Mouse (Mus musculus): ENCODE results near the gene Rpap1. TPM values are rescaled to one million over a fixed set of nuclear protein-coding genes. Genes with fewer than 3 reads are reported as not detected.

Rpap1 gene
- polyA plus RNA-seq (2012; rRNA removed; ENCODE audit: low replicate concordance): 21.3 and 23.1 TPM in 2 replicates

DNA sequence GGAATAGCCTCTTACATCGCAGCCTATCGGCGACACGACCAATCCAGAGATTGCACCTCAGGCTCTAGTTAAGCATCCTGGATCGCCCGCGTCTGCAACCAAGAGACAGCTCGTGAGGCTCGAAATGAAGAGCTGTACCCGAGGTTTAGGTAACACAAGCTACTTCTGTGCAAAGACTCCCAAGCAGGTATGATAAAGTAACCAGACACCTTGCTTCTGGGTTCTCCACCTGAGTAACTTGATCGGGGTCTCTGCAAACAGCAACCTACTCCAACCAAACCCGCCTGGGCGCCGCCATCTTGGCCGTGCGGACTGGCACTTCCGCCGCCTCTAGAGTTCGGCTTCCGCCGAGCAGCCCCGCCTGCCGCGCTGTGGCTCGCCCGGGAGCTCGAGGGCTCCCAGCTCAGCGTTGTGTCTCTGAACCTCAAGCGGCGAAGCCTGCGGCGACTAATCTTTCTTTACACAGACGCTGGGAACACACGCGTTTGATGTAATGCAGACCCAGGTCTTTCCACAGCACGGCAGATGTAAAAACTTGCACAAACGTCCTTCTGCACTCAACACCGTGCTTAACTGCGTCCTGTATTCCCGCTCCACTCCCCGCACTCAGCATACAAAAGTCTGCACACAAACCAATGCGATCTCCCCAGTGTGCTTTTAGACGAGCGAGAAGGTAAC is at the start of gene Rpap1:
Gene Rpap1, minus strand, starts transcription at position 332 of the 678 bp plus-strand sequence.

DNA sequence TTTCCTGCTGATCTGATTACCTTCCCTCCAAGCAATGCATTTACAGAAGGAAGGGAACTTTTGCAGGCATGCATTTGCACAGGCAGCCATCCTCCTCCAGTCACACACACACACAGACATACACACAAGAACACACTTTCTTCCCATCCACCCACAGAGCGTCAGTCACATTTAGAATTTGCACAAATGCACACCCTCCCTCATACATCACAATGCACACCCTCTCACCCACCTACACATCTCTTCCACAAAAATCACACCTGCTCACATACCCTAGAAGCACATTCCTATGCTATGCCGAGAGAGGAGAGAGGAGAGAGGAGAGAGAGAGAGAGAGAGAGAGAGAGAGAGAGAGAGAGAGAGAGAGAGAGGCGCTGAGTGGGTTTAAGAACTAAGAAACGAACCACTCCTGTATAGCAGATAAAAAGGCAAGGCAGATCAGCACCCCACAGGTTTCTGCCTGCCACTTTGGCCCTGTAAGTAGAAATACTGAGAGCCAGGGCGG is 10.0 kb upstream of the Rpap1 start, which contains the start of gene Tyro3:
Gene Tyro3, plus strand, starts transcription at position 455 of the 505 bp plus-strand sequence.

DNA sequence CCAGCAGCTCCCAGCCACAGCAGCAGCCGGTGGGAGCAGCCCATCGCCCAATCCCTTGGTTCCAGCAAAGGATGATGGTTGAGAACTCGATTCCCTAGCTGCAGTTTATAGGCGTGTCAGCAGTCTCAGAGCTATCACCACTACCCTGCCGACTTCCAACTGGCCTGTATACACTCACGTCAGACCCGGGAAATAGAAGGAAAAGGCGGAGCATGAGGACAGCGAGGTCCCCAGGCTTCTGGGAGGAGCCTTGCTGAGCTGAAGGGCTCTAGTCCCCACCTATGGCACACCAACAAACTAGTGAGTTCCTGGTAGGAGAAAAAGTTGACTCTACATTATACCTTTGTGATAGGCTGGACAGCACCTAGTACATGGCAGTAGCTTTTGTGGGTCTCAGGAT is 27.1 kb downstream of the Rpap1 start, which contains the start of gene Ltk:
Gene Ltk, minus strand, starts transcription at position 181 of the 400 bp plus-strand sequence.

GRCm38 (mm10) chr2:119741581-119742411 is 45.5 kb downstream of the Rpap1 start, which contains the start of gene Itpka:
Gene Itpka, plus strand, starts transcription at chr2:119742337.

Other genes with a start within 250 kb of the Rpap1 start
- gene Exd1, start 239.9 kb downstream of the Rpap1 start, polyA plus RNA-seq (2012; rRNA removed; ENCODE audit: low replicate concordance): 0.06 and 0.08 TPM in 2 replicates
- 62.6 and 71.4 TPM in 2 replicates for gene Chp1, start 239.8 kb downstream of the Rpap1 start, polyA plus RNA-seq (2012; rRNA removed; ENCODE audit: low replicate concordance)
- 0.18 and 0.42 TPM in 2 replicates for gene Nusap1, start 169.2 kb downstream of the Rpap1 start, polyA plus RNA-seq (2012; rRNA removed; ENCODE audit: low replicate concordance)
- 2.5 and 4.7 TPM in 2 replicates for gene Oip5, start 169.1 kb downstream of the Rpap1 start, polyA plus RNA-seq (2012; rRNA removed; ENCODE audit: low replicate concordance)
- gene Ndufaf1, start 124.7 kb downstream of the Rpap1 start, polyA plus RNA-seq (2012; rRNA removed; ENCODE audit: low replicate concordance): 0.53 and 0.55 TPM in 2 replicates
- 3.2 and 4.4 TPM in 2 replicates for gene Rtf1, start 112.5 kb downstream of the Rpap1 start, polyA plus RNA-seq (2012; rRNA removed; ENCODE audit: low replicate concordance)
- 30.3 and 44.9 TPM in 2 replicates for gene Itpka, start 45.2 kb downstream of the Rpap1 start, polyA plus RNA-seq (2012; rRNA removed; ENCODE audit: low replicate concordance)
- 2.7 and 3.3 TPM in 2 replicates for gene Ltk, start 27.1 kb downstream of the Rpap1 start, polyA plus RNA-seq (2012; rRNA removed; ENCODE audit: low replicate concordance)
- gene Tyro3, start 10.2 kb upstream of the Rpap1 start, polyA plus RNA-seq (2012; rRNA removed; ENCODE audit: low replicate concordance): 4.1 and 14.1 TPM in 2 replicates
- gene Mga, start 109.7 kb upstream of the Rpap1 start, polyA plus RNA-seq (2012; rRNA removed; ENCODE audit: low replicate concordance): 1.5 and 4.9 TPM in 2 replicates
- 3.7 and 5.9 TPM in 2 replicates for gene Mapkbp1, start 185.2 kb upstream of the Rpap1 start, polyA plus RNA-seq (2012; rRNA removed; ENCODE audit: low replicate concordance)
- 1.7 and 3.8 TPM in 2 replicates for gene Jmjd7, start 239.9 kb upstream of the Rpap1 start, polyA plus RNA-seq (2012; rRNA removed; ENCODE audit: low replicate concordance)
- 2.9 and 3.8 TPM in 2 replicates for gene Gm28042, start 240.0 kb upstream of the Rpap1 start, polyA plus RNA-seq (2012; rRNA removed; ENCODE audit: low replicate concordance)
- 3.8 and 4.1 TPM in 2 replicates for gene Pla2g4b, start 245.9 kb upstream of the Rpap1 start, polyA plus RNA-seq (2012; rRNA removed; ENCODE audit: low replicate concordance)